Mouse (Mus musculus) bone marrow, adult 2 months (tissue): ENCODE measurements around the gene Slc15a2. TPM values are rescaled to one million over a fixed set of nuclear protein-coding genes. Genes with fewer than 3 reads are reported as not detected.

Experiments used
- H3K27ac ChIP-seq: fragments of 200-500 bp; 2 replicates; pipeline ENCODE4 v1.5.1; 2012; ENCODE audit warnings: low read depth, mild to moderate bottlenecking, control low read depth, inconsistent platforms, low read length; ENCODE audit not compliant: control insufficient read depth, poor library complexity, insufficient read depth
- H3K4me1 ChIP-seq: fragments of 200-500 bp; 2 replicates; pipeline ENCODE4 v1.6.1; 2011; ENCODE audit warnings: low read length; ENCODE audit not compliant: control insufficient read depth, insufficient read depth
- H3K4me3 ChIP-seq: fragments of 200-500 bp; replicated peaks from 2 replicates; pipeline ENCODE3; 2011; ENCODE audit warnings: mild to moderate bottlenecking, low read depth, low read length, control low read depth; ENCODE audit not compliant: control insufficient read depth
- CTCF ChIP-seq: fragments of 200-500 bp; IDR thresholded peaks from 2 replicates; pipeline ENCODE4 v1.5.1; 2011; ENCODE audit warnings: low read length, control low read depth; ENCODE audit not compliant: control insufficient read depth, insufficient read depth
- POLR2A ChIP-seq: fragments of 200-500 bp; IDR thresholded peaks from 2 replicates; pipeline ENCODE4 v1.6.1; 2011; ENCODE audit warnings: low read depth, mild to moderate bottlenecking, control low read depth, low read length, borderline replicate concordance; ENCODE audit not compliant: control insufficient read depth
- WGBS: fragments of 180-500 bp; shearing (Covaris S2); methylation state at CpG from one replicate; pipeline ENCODE4 v1.1.7; 2018; 5-methylcytosine and 5-hydroxymethylcytosine counted together
- polyA plus RNA-seq: library from polyadenylated mRNA; stranded (reverse); fragments of >200 nt; gene quantifications from 2 replicates; pipeline ENCODE4 v1.2.4, GENCODE M21; 2011; ENCODE audit warnings: low replicate concordance; ENCODE audit not compliant: missing spikeins, insufficient read depth, insufficient read length

Gene Slc15a2
- polyA plus RNA-seq, 1 experiment, result 6.7 TPM

DNA sequence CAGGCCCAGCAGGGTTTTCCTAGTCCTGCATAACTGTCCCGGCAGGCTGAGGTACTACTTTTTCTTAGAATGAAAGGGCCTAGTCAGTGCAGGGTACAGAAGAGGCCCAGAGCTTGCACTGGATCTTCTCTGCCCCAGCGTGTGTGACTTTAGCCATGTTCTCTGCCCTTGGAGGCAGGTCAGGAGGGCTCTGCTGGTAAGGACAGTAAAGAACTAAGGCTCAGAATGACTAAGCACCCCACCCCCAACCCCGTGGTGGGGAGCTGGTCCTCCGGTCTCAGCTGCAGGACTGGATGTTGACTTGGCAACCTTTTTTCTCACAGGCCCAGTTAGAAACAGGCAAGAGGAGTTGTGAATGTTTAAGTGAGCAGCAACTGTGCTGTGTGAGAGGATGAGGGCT lies 62.0 kb downstream of the Slc15a2 start:
- H3K4me1 ChIP-seq, result no peaks in the 10 kb centered on the region
- 50% methylated on average over 4 of the region's 4 CpGs for WGBS
- H3K27ac ChIP-seq, result no peak overlapping the region
- H3K4me3 ChIP-seq, result no peak overlapping the region
- TF ChIP-seq POLR2A (no peak), CTCF (no peak)

DNA sequence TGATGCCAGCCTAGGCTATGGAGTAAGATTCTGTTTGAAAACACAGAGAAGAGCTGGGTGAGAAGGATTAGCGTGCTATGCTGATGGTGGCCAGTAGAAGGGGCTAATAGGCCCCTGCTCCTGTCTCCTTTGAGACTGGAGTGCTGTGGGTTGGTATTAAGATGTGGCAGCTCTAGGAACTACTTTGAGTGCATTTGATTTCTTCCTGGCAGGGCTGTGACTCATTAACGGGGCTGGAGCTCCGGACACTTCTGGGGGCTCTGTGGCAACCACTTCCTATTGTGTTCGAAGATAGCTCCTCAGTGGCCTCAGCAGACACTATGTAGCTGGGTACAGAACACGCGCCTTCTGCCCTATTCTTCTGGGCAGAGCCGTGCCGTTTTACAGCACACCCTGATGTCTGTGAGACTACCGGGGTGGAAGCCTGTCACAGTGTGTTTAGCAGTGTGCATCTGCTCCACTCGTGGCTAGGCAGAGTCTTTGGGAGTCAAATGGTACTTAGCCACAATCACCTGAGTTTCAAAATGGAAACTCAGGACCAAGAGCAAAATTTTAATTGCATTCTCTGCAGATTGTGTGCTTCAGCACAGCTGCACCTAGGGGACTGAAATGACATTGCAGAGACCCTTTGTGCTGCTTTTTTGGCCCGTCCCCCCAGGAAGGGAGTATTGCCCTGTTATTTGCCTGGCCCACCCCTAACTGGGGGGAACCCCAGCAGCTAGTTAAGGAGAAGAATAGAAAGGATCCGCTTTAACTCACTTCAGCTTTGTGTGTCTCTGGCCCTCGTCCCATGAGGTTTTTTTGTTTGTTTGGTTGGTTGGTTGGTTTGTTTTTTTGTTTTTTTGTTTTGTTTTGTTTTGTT lies 64.3 kb downstream of the Slc15a2 start:
- Histone ChIP-seq H3K4me1 (no peaks in the 10 kb centered on the region; the same call in 1 of the 2 replicates), H3K4me3 (no peak overlapping the region), H3K27ac (no peak overlapping the region)
- TF ChIP-seq POLR2A (no peak), CTCF (0 out of 2 replicates have a peak, but pooled peaks have one; percentile 23)
- WGBS, result 16% methylated on average over 13 of the region's 13 CpGs

DNA sequence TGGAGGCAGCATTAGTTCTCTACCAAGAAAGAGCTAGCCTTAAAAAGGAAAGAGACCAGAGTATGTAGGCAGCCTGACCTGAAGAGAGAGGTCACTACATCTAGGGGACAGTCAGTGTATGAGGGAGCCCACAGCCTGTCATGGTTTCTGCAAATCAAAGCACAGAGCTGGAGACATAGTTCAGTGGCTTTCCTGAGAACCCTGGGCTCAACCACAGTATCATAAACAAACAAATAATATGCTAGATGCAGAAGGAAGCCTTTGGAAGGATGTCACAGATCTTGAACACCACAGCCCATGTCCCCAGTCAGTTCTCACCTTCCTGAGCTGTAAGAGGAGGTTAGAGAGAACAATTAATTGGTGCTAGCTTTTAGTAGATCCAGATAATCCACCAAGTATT lies 66.1 kb downstream of the Slc15a2 start:
- no peak for TF ChIP-seq CTCF
- Histone ChIP-seq H3K27ac (no peak overlapping the region), H3K4me1 (no peaks in the 10 kb centered on the region; the same call in 1 of the 2 replicates), H3K4me3 (no peak overlapping the region)

DNA sequence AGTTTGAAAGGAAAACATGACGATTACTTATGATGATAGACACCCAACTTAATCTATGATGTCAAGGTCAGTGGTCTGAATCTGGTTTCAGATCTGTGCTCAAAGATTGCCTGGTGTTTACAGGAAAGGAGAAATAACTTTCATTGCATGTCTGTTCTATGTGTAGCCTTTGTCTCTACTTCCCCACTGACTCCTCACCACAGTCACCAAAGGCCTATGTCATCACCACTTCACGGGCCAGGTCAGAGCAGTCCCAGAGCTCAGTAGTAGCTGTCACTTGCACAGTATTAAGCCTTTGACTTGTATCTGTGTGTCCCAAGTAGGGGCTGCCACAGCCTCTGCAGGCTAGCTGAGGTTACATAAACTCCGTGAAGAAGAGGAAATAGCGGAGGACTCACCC lies 67.3 kb downstream of the Slc15a2 start:
- Histone ChIP-seq H3K4me3 (no peak overlapping the region), H3K4me1 (no peaks in the 10 kb centered on the region; the same call in 1 of the 2 replicates), H3K27ac (no peak overlapping the region)
- WGBS, result 25% methylated on average over 4 of the region's 4 CpGs
- TF ChIP-seq CTCF (no peak), POLR2A (no peak)

DNA sequence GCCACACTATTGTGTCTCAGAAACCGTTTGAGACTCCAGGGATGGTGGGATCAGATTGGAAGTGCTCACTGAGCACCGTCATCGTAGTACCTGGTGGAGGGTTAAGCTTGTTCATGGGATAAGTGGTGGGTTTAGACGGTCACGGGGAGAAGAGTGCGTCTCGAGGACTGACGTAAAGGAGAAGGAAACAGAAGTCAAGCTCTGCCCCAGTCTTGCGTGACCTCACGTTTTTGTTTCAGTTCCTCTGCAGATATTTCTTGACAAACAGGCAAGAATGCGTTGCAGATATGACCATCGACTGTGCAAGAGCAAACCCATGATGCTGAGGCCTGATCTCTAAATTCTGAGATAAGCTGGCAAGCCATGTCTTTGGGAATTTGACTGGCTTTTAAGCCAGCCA lies 73.0 kb downstream of the Slc15a2 start:
- TF ChIP-seq POLR2A, result no peak
- no peak for TF ChIP-seq CTCF
- H3K4me1 ChIP-seq, result no peaks in the 10 kb centered on the region; the same call in 1 of the 2 replicates
- no peak overlapping the region for H3K4me3 ChIP-seq
- no peak overlapping the region for H3K27ac ChIP-seq
- 18% methylated on average over 12 of the region's 12 CpGs for WGBS

DNA sequence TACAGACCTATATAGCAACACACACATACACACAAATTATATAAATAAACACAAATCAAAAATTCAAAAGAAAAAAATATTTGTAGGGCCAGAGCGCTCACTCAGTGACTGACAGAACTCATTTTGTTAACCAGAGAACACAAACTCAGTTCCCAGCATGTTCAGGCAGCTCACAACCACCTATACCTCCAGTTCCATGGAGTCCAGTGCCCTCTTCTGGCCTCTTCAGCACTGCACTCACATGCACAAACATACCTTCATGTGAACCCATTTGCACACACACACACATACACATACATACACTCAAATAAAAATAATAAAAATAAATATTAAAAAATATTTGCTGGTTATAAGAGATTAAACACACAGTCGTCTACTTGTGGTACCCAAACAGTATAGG lies 74.0 kb downstream of the Slc15a2 start:
- no peaks in the 10 kb centered on the region; the same call in 1 of the 2 replicates for H3K4me1 ChIP-seq
- 86% methylated on average over 2 of the region's 2 CpGs for WGBS
- H3K4me3 ChIP-seq, result no peak overlapping the region
- H3K27ac ChIP-seq, result no peak overlapping the region
- TF ChIP-seq POLR2A, result no peak
- TF ChIP-seq CTCF, result peak; percentile 46

DNA sequence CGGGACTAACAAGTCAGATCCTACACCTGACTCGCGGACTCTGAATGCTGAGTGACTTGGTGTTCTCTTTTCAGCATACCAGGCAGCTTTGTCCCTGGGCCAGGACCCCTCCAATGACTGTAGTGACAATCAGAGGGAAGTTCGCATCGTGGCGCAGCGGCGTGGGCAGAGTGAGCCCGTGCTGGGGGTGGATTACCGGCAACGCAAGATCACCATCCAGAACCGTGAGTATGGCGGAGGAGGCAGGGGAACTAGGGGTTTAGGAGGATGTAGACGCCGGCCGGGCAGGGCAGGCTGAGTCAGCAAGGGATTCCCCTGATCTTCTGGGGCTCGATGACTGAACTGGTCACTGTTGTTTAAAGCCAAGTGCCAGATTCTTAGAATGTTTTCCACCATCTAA lies 75.4 kb downstream of the Slc15a2 start:
- TF ChIP-seq POLR2A, result no peak
- TF ChIP-seq CTCF, result no peak
- peak overlapping the region; percentile 37 for H3K4me3 ChIP-seq
- H3K27ac ChIP-seq, result peak overlapping the region; percentile 48
- no peaks in the 10 kb centered on the region; the same call in 1 of the 2 replicates for H3K4me1 ChIP-seq
- WGBS, result 22% methylated on average over 17 of the region's 17 CpGs

DNA sequence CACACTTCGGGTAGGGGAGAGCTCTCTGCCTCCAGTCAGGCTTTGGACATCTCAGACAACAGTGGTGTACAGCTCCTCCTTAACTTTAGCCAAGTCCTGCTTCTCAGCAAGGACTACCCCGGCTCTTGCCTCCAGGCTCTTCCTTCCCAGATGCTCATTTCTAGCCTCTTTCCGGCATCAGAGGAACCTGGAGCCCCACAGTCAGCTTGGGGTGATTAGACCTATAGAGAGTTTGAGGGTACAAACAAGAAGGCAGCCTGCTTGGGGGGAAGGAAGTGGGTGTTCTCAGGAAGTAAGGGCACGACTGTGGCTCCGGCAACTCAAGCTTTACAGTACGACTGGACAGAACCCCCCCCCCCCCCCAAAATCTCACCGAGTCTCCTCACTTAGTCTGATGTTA lies 76.0 kb downstream of the Slc15a2 start:
- no peak overlapping the region; the same call in 1 of the 2 replicates for H3K27ac ChIP-seq
- TF ChIP-seq POLR2A, result no peak
- TF ChIP-seq CTCF, result no peak
- 11% methylated on average over 7 of the region's 7 CpGs for WGBS
- H3K4me1 ChIP-seq, result no peaks in the 10 kb centered on the region; the same call in 1 of the 2 replicates
- no peak overlapping the region for H3K4me3 ChIP-seq

DNA sequence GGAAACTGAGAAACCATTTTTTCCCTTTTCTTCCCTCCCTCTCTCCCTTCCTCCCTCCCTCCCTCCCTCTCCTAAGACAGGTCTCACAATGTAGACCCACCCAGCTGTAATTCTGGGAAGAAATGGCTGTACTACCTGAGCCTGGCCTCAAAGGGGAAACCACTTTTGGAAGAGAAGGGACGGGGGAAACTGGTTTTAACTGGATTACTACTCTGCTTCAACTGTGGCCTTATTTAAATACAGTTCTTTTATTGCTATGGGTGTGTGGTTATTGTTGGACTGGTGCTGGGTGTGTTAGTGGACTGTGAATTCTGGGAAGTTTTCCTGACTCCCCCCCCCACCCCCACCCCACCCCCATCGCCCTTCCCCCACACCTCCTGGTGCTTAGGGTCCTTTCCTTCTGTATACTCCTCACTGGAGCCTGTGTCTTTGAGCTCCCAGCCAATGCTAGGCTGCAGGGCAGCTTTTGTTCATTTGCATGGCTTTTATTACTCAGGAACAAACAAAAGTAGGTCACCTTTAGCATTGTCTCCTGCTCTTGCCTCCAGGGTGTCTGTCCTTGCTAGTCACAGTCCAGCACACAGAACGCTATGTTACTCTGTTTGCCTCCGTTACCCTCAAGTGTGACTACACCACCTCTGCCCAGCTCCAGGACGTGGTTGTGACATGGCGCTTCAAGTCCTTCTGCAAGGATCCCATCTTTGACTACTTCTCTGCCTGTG lies 76.9 kb downstream of the Slc15a2 start:
- no peak overlapping the region for H3K27ac ChIP-seq
- TF ChIP-seq CTCF, result no peak
- no peak for TF ChIP-seq POLR2A
- H3K4me3 ChIP-seq, result no peak overlapping the region
- WGBS, result 62% methylated on average over 6 of the region's 6 CpGs
- no peaks in the 10 kb centered on the region; the same call in 1 of the 2 replicates for H3K4me1 ChIP-seq
